9 mouse cellular contexts compared by ENCODE assay signal in genomic region chr16:91862836-91863235, GRCm38 (mm10).
A peak's percentile ranks its signal among the peaks of the same experiment; 100 is the strongest.
DNase-seq lines count a peak whose midpoint lies in the region; ATAC-seq lines count a peak whose summit lies in the region.
"Had no signal": no experiment of that assay in that cellular context is flagged by ENCODE, and none has a peak within 500 bp of the region (broad histone marks: within the 10 kb centered on the region; RNA-seq: fewer than 3 reads in every experiment).

No protein-coding gene starts in this region.

- 64% methylated on average over 7 of the region's 7 CpGs for WGBS in hindbrain, embryonic 11.5 days
- WGBS in hindbrain, embryonic 13.5 days: 65% methylated on average over 7 of the region's 7 CpGs
- 61% methylated on average over 7 of the region's 7 CpGs for WGBS in heart, embryonic 15.5 days

- H3K4me3 ChIP-seq in hindbrain, embryonic 11.5 days (ENCODE audit: low read depth, low read length): no peak overlapping the region
- no peak overlapping the region for H3K4me3 ChIP-seq in hindbrain, embryonic 13.5 days
- H3K4me3 ChIP-seq in heart, embryonic 15.5 days: no peak overlapping the region
- H3K4me3 ChIP-seq: lung, embryonic 15.5 days had no signal

- no peak overlapping the region for H3K9ac ChIP-seq in hindbrain, embryonic 11.5 days (ENCODE audit: low read depth, low read length)
- H3K9ac ChIP-seq in hindbrain, embryonic 13.5 days: no peak overlapping the region
- no peak overlapping the region for H3K9ac ChIP-seq in heart, embryonic 15.5 days
- H3K9ac ChIP-seq: lung, embryonic 15.5 days had no signal

- no peaks in the 10 kb centered on the region for H3K4me1 ChIP-seq in hindbrain, embryonic 11.5 days (replicated peaks; ENCODE audit: control insufficient read depth, insufficient read depth, low read length)
- peaks cover 19% of the 10 kb centered on the region for H3K4me1 ChIP-seq in hindbrain, embryonic 13.5 days (replicated peaks)
- peaks cover 45% of the 10 kb centered on the region for H3K4me1 ChIP-seq in heart, embryonic 15.5 days (replicated peaks)

- no peaks in the 10 kb centered on the region for H3K27me3 ChIP-seq in hindbrain, embryonic 11.5 days (ENCODE audit: control insufficient read depth, insufficient read depth, low read length)
- H3K27me3 ChIP-seq in hindbrain, embryonic 13.5 days: no peaks in the 10 kb centered on the region
- no peaks in the 10 kb centered on the region for H3K27me3 ChIP-seq in heart, embryonic 15.5 days
- H3K27me3 ChIP-seq: lung, embryonic 15.5 days had no signal

- peaks cover 7% of the 10 kb centered on the region; the same call in 1 of the 2 replicates for H3K36me3 ChIP-seq in hindbrain, embryonic 11.5 days (ENCODE audit: control insufficient read depth, insufficient read depth, low read length)
- peaks cover 71% of the 10 kb centered on the region for H3K36me3 ChIP-seq in hindbrain, embryonic 13.5 days
- peaks cover 14% of the 10 kb centered on the region; the same call in 1 of the 2 replicates for H3K36me3 ChIP-seq in heart, embryonic 15.5 days

- H3K27ac ChIP-seq in hindbrain, embryonic 11.5 days (ENCODE audit: low read depth, low read length): no peak overlapping the region
- no peak overlapping the region for H3K27ac ChIP-seq in hindbrain, embryonic 13.5 days
- H3K27ac ChIP-seq in heart, embryonic 15.5 days: 0 out of 2 replicates have a peak overlapping the region, but pooled peaks have one; percentile 11

- intact Hi-C loops in left cerebral cortex, postnatal 10 days (cut with DNase I): no loop called here

- H3K4me2 ChIP-seq in hindbrain, embryonic 11.5 days (replicated peaks; ENCODE audit: low read depth, low read length): no peak overlapping the region
- no peak overlapping the region for H3K4me2 ChIP-seq in hindbrain, embryonic 13.5 days
- H3K4me2 ChIP-seq in heart, embryonic 15.5 days: no peak overlapping the region
- H3K4me2 ChIP-seq: lung, embryonic 15.5 days had no signal

- no peak for DNase-seq in hindbrain, embryonic 11.5 days (ENCODE audit: low spot score)
- peak; percentile 70 for DNase-seq in Muller cell, postnatal 12 days (ENCODE audit: inconsistent ontology term)
- peak; percentile 50 for DNase-seq in liver
- no peak for DNase-seq in left cerebral cortex, postnatal 10 days (ENCODE audit: extremely low spot score in 1 of 2, low spot score in 2 of 2)
- no peak for DNase-seq in ovary, postnatal 14 days (ENCODE audit: low spot score)

- H3K9me3 ChIP-seq in hindbrain, embryonic 11.5 days (ENCODE audit: control insufficient read depth, low read length): no peaks in the 10 kb centered on the region
- H3K9me3 ChIP-seq in hindbrain, embryonic 13.5 days: no peaks in the 10 kb centered on the region
- no peaks in the 10 kb centered on the region for H3K9me3 ChIP-seq in heart, embryonic 15.5 days (replicated peaks)
- H3K9me3 ChIP-seq: lung, embryonic 15.5 days had no signal

- ATAC-seq in hindbrain, embryonic 11.5 days (ENCODE audit: low FRiP score): peak; percentile 40; the same call in 1 of the 2 replicates
- no peak for ATAC-seq in hindbrain, embryonic 13.5 days (ENCODE audit: low FRiP score)
- ATAC-seq in heart, embryonic 15.5 days (replicated peaks; ENCODE audit: insufficient number of reproducible peaks, insufficient read depth, low FRiP score, low read depth): no peak
- no peak for ATAC-seq in monocyte, adult 5-6 weeks (replicated peaks; ENCODE audit: insufficient number of reproducible peaks, low FRiP score, low TSS enrichment, poor library complexity, severe bottlenecking)

Comparison
In these comparisons a context has a peak if more than half of its experiments do, and no peak if none do; other contexts are left out.
1. DNase-seq: peak in Muller cell, postnatal 12 days (single experiment) and liver (single experiment); none in hindbrain, embryonic 11.5 days (single experiment), left cerebral cortex, postnatal 10 days (0 of 2) and ovary, postnatal 14 days (single experiment).